Mouse (Mus musculus) kidney, embryonic 15.5 days (tissue): Measurements from ENCODE around the gene Ttc16. TPM values are rescaled to one million over a fixed set of nuclear protein-coding genes. Genes with fewer than 3 reads are reported as not detected.

Experiments
- ATAC-seq: fragments of 200-750 bp; cut with Nextera tagmentation; replicated peaks from 2 replicates; pipeline ENCODE4 v1.8.0; 2017; ENCODE audit warnings: moderate TSS enrichment; ENCODE audit not compliant: low FRiP score
- H3K27ac ChIP-seq: fragments of 300-500 bp; sonication (generic); 2 replicates; pipeline ENCODE4 v1.5.1; 2015; ENCODE audit warnings: mild to moderate bottlenecking, inconsistent platforms
- H3K27me3 ChIP-seq: fragments of 300-500 bp; sonication (generic); 2 replicates; pipeline ENCODE4 v1.6.1; 2015; ENCODE audit warnings: inconsistent platforms
- H3K36me3 ChIP-seq: fragments of 300-500 bp; sonication (generic); 2 replicates; pipeline ENCODE4 v1.6.1; 2015; ENCODE audit warnings: inconsistent platforms
- H3K4me1 ChIP-seq: fragments of 300-500 bp; sonication (generic); 2 replicates; pipeline ENCODE4 v1.6.1; 2015; ENCODE audit warnings: inconsistent platforms
- H3K4me2 ChIP-seq: fragments of 300-500 bp; sonication (generic); 2 replicates; pipeline ENCODE4 v1.6.1; 2015; ENCODE audit warnings: moderate library complexity, mild to moderate bottlenecking, inconsistent platforms
- H3K4me3 ChIP-seq: fragments of 300-500 bp; sonication (generic); replicated peaks from 2 replicates; pipeline ENCODE4 v1.5.1; 2015; ENCODE audit warnings: mild to moderate bottlenecking, inconsistent platforms
- H3K9ac ChIP-seq: fragments of 300-500 bp; sonication (generic); 2 replicates; pipeline ENCODE4 v1.6.1; 2015; ENCODE audit warnings: mild to moderate bottlenecking, inconsistent platforms
- H3K9me3 ChIP-seq: fragments of 300-500 bp; sonication (generic); replicated peaks from 2 replicates; pipeline ENCODE4 v1.6.1; 2016; ENCODE audit warnings: inconsistent platforms
- WGBS: fragments of 180-500 bp; shearing (Covaris S2); methylation state at CpG from one replicate; pipeline ENCODE4 v1.1.7; 2015; ENCODE audit warnings: mixed read lengths; 5-methylcytosine and 5-hydroxymethylcytosine counted together
- polyA plus RNA-seq: library from polyadenylated mRNA; unstranded; fragments of >200 nt; fragmentation: Nextera tagmentation; extraction: Ambion mirVana; gene quantifications from 2 replicates; pipeline ENCODE4 v1.2.1, GENCODE M21; 2015

The Ttc16 gene
- 0.15 and 0.25 TPM in 2 replicates for polyA plus RNA-seq

DNA sequence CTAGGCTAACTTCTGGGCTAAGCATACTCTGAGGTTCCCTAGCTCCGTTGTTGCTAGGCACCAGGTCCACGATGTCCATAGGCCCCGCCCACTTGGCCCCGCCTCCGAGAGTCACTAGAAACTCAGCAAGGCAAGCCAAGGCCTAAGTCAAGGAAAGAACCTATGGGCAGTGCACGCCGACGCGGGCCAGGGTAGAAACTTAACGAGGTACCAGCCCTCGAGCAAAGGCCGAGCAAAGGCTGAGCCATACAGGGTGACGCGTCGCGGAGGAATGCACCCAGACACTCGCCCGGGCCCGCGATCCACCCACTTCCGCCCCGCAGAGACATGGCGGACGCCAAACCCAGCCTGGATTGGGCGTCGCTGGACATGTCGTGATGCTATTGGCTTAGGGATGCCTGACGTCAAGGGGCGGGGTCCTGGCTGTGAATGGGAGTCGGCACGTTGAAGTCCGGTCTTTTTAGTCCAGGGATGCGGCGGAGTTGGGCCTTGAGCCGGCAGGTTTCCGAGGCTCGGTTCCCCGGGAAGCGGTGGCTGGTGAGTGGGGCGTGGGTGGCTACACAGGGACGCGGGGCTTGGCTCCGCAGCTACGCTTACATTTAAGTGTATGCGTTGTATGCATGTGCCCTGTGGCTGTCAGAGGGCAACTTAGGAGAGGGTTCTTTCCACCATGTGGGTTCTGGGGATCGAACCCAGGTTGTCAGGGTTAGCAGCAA, at the start of gene Ttc16, which contains the start of gene Ptrh1:
Gene Ttc16 (minus strand): TSS at position 275 of the 716 bp plus-strand sequence.
Gene Ptrh1 (plus strand): TSS at position 428 of the 716 bp plus-strand sequence.
- Histone ChIP-seq H3K36me3 (no peaks in the 10 kb centered on the region), H3K4me2 (peak within 1 kb of the TSS; percentile 87), H3K27ac (peak within 1 kb of the TSS; percentile 77), H3K4me3 (peak within 1 kb of the TSS; percentile 61), H3K9ac (peak within 1 kb of the TSS; percentile 38; the same call in 1 of the 2 replicates), H3K4me1 (peaks cover 15% of the 10 kb centered on the region), H3K9me3 (no peaks in the 10 kb centered on the region), H3K27me3 (no peaks in the 10 kb centered on the region)
- peak; percentile 97 for ATAC-seq
- under 1% methylated on average over 46 of the region's 46 CpGs for WGBS

DNA sequence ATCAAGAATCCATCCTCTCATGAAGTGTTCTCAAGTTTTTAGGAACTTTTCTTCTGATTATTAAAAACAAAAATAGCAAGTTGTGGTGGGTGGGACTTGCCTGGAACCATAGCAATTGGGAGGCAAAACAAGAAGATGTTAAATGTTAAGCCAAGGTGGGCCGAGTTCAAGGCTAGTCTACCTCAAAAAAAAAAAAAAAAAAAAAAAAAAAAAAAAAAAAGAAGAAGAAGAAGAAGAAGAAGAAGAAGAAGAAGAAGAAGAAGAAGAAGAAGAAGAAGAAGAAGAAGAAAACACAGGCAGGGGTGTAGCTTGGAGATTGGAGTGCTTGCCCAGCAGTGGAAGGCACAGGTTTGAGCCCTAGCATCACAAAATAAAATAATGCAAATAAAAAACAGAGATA, 49.3 kb upstream of the Ttc16 start:
- WGBS, result 88% methylated on average over 1 of the region's 1 CpGs
- ATAC-seq, result no peak

DNA sequence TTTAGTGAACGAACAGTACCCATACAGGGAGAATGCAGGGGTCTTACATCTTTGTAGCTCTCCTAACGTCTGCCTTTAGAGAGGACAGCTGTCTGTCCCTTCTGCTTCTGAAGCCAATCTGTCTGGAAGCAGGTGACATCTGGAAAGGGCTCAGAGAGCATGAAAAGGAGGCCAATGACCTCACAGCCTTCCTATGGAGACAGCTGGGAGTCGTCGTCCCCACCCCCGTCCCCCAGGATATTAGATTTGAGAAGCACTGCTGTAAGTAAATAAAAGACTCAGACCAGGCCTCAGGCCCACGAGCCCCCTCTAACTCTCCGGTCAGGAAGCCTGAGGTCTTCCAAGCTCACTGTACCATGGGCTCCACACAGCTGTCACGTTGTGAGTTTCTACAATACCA, 48.7 kb upstream of the Ttc16 start:
- 33% methylated on average over 8 of the region's 8 CpGs for WGBS
- ATAC-seq, result no peak
- Histone ChIP-seq H3K4me3 (no peak overlapping the region), H3K9me3 (no peaks in the 10 kb centered on the region), H3K27ac (peak overlapping the region; percentile 9; the same call in 1 of the 2 replicates), H3K4me2 (no peak overlapping the region), H3K36me3 (no peaks in the 10 kb centered on the region), H3K4me1 (peaks cover 23% of the 10 kb centered on the region), H3K9ac (no peak overlapping the region), H3K27me3 (no peaks in the 10 kb centered on the region)

More for the DNA sequence above, 49.3 kb upstream of the Ttc16 start:
- Histone ChIP-seq H3K9me3 (no peaks in the 10 kb centered on the region), H3K4me3 (no peak overlapping the region), H3K36me3 (no peaks in the 10 kb centered on the region), H3K4me1 (peaks cover 23% of the 10 kb centered on the region), H3K27me3 (no peaks in the 10 kb centered on the region), H3K9ac (no peak overlapping the region), H3K4me2 (no peak overlapping the region), H3K27ac (peak overlapping the region; percentile 9; the same call in 1 of the 2 replicates)

DNA sequence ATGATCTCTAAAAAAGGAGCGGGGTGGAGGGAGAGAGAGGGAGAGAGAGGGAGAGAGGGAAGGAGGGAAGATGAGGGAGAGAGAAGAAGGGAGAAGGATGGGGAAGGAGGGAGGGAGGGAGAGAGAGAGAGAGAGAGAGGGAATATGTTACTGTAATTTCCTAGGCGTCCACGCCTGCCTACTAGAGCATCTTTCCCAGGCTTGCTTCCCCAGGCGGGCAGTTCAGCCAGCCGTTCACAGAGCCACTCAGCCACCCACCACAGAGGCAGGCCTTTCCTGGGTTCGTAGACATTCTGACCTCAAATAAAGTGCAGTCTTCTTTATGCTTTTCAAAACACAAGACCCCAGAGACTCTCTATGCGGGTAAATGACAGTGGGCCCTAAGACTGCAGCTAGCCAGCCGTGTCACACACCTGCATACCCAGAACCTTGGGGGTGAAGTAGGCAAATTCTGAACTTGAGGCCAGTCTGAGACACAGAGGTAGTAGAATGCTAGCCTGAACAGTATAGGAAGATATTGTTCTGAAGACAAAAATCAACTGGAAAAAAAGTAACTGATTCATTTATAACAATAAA, 48.2 kb upstream of the Ttc16 start:
- WGBS, result 39% methylated on average over 8 of the region's 8 CpGs
- no peaks in the 10 kb centered on the region for H3K27me3 ChIP-seq
- H3K36me3 ChIP-seq, result no peaks in the 10 kb centered on the region
- H3K4me3 ChIP-seq, result no peak overlapping the region
- H3K4me1 ChIP-seq, result peaks cover 23% of the 10 kb centered on the region
- no peak overlapping the region for H3K9ac ChIP-seq
- no peak overlapping the region for H3K4me2 ChIP-seq
- H3K27ac ChIP-seq, result 0 out of 2 replicates have a peak overlapping the region, but pooled peaks have one; percentile 9
- H3K9me3 ChIP-seq, result no peaks in the 10 kb centered on the region
- no peak for ATAC-seq

DNA sequence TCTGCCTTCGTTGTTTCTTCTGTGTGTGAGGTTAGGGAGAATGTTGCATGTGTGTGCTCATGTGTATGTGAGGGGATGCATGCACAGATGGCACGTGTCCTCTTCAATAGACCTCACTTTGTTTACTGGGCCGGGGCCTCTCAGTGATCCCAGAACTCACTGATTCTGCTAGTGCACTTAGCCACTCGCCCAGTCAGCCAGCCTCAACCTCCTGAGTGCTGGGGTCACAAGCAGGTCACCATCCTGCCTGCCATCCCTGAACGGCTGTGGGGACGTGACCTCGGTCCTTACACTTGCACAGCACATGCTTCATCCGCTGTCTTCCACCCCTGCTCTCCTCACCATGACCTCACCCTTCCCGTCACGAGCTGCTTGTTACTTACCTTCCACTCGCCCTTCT, 47.7 kb upstream of the Ttc16 start:
- Histone ChIP-seq H3K27me3 (no peaks in the 10 kb centered on the region), H3K4me1 (peaks cover 23% of the 10 kb centered on the region), H3K9ac (no peak overlapping the region), H3K36me3 (no peaks in the 10 kb centered on the region), H3K27ac (no peak overlapping the region), H3K9me3 (no peaks in the 10 kb centered on the region), H3K4me3 (no peak overlapping the region), H3K4me2 (no peak overlapping the region)
- no peak for ATAC-seq
- WGBS, result 29% methylated on average over 11 of the region's 11 CpGs

DNA sequence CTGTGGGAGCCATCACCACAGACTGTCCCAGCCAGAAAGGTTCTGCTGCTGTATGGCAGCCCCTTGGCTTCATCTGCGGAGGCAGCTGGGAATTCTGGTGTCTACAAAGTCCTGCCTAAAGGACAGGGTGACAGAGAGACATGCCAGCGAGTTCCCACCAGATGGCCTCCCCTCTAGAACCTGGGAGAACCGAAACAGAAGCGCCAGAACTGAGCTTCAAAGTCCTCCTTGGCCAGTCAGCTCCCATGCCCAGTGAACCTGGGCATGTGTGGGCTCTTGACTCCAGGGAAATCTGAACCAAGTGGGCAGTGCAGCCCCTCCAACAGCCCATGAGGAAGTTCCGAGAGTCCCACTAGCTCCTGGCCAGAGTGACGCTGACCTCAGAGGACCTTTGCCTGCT, 47.2 kb upstream of the Ttc16 start:
- Histone ChIP-seq H3K4me3 (no peak overlapping the region), H3K27ac (no peak overlapping the region), H3K9me3 (no peaks in the 10 kb centered on the region), H3K9ac (no peak overlapping the region), H3K27me3 (no peaks in the 10 kb centered on the region), H3K4me1 (peaks cover 23% of the 10 kb centered on the region), H3K36me3 (no peaks in the 10 kb centered on the region), H3K4me2 (no peak overlapping the region)
- ATAC-seq, result no peak
- WGBS, result 68% methylated on average over 6 of the region's 6 CpGs

DNA sequence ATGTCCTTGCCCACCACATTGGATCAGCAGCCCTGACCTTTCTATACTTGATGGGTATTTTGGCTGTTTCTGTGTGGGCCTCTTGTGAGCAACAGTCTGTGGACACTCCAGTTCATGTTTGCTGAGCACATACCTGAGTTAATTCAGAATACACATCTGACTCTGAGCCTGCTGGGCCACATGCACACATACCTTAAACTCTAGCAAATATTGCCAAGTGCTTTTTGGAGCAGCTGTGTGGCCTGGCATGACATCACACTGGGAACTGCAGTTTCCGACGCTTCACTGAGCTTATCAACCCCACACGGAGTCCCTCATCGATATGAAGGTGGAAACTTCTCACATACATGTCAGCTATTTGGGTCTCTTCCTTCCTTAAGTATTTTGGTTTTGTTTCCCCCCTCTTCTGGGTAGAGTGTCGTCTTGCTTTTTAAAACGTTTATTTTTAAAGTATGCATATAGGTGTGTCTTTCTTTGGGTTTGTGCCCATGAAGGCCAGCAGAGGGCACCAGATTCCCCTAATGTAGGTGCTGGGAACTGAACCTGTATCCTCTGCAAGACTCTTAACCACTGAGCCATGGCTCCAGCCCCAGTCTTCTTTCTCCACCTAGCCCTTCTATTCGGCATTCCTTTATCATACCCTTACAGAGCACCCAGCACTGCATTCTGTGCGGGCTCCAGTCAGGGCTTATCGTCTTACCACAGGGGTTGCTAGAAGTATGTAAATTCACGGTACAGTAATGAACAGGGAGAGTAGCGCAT, 45.8 kb upstream of the Ttc16 start:
- Histone ChIP-seq H3K4me2 (no peak overlapping the region), H3K4me3 (no peak overlapping the region), H3K27ac (no peak overlapping the region), H3K9ac (no peak overlapping the region), H3K36me3 (no peaks in the 10 kb centered on the region), H3K4me1 (peaks cover 23% of the 10 kb centered on the region), H3K9me3 (no peaks in the 10 kb centered on the region), H3K27me3 (no peaks in the 10 kb centered on the region)
- WGBS, result 72% methylated on average over 11 of the region's 11 CpGs
- no peak for ATAC-seq

DNA sequence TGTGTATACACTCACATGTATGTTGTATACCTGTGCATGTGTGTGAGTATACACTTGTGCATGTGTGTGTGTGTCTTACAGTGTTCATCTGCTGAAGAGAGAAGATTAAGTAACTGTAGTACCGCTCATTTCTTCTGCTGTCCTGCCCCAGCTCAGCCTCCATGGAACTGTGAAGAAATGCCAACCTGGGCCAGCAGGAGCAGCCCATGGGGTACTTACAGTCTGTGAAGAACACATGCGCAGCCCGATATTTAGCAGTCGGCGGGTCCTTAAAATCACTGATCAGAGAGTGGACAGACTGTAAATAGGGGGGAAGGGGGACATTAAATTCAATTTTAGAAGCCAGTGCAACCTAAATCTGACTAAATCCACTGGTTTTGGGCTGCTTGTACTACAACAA, 42.8 kb upstream of the Ttc16 start:
- Histone ChIP-seq H3K36me3 (peaks cover 11% of the 10 kb centered on the region; the same call in 1 of the 2 replicates), H3K4me1 (peaks cover 9% of the 10 kb centered on the region), H3K27me3 (no peaks in the 10 kb centered on the region), H3K27ac (no peak overlapping the region), H3K4me3 (no peak overlapping the region), H3K9ac (no peak overlapping the region), H3K9me3 (no peaks in the 10 kb centered on the region), H3K4me2 (no peak overlapping the region)
- WGBS, result 96% methylated on average over 5 of the region's 5 CpGs
- ATAC-seq, result no peak

DNA sequence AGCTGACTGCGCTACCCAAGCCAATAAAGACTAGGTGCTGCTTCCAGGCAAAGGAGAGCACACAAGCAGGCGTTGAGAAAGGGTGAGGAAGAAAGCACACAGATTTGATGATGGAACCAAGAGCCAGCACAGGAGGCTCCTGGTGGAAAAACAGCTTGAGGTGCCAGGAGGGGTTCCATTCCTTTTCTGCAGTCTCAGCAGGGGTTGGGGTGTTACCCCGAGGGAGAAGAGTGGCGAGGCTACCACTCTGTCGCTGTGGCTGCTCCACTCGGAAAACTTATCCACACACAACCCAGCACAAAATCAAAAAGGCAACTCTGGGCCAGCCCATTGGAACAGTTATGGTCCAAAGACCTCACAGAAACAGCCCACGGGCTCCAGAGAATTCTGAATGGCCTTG, 42.2 kb upstream of the Ttc16 start:
- Histone ChIP-seq H3K9ac (no peak overlapping the region), H3K4me3 (no peak overlapping the region), H3K36me3 (peaks cover 11% of the 10 kb centered on the region; the same call in 1 of the 2 replicates), H3K4me1 (peaks cover 3% of the 10 kb centered on the region), H3K27ac (no peak overlapping the region), H3K27me3 (no peaks in the 10 kb centered on the region), H3K4me2 (no peak overlapping the region), H3K9me3 (no peaks in the 10 kb centered on the region)
- 75% methylated on average over 7 of the region's 7 CpGs for WGBS
- no peak for ATAC-seq

DNA sequence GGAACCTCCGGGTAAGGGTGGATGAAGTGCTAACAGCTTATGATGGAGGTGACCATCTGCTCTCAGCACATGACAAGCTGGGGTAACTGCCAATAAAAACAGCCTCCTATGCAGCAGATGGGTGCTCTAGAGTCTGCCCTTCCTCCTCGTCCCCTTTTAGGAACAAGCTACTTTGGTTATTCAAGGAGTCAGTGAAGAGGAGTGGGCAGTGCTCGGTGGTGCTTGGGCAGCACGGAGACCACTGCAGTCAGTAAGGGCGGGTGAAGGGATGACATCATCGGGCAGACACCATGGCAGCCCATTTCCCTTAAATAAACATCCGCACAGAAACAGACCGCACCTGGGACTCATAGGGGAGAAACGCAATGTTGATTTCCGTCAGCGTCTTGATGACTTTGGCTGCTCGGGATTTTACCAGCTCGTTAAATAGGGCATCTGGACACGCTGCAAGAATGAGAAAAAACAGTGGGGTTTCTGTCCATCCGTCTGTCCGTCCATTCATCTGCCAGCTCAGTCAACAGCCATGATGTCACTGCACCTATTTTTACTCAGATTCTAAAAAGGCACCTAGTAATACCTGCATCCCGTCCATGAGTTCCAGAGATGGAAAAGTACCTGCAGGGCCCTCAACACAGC, 41.6 kb upstream of the Ttc16 start:
- 60% methylated on average over 17 of the region's 17 CpGs for WGBS
- Histone ChIP-seq H3K9me3 (no peaks in the 10 kb centered on the region), H3K27ac (no peak overlapping the region), H3K9ac (no peak overlapping the region), H3K4me1 (no peaks in the 10 kb centered on the region; the same call in 1 of the 2 replicates), H3K4me2 (no peak overlapping the region), H3K27me3 (no peaks in the 10 kb centered on the region), H3K4me3 (no peak overlapping the region), H3K36me3 (peaks cover 11% of the 10 kb centered on the region; the same call in 1 of the 2 replicates)
- no peak for ATAC-seq

DNA sequence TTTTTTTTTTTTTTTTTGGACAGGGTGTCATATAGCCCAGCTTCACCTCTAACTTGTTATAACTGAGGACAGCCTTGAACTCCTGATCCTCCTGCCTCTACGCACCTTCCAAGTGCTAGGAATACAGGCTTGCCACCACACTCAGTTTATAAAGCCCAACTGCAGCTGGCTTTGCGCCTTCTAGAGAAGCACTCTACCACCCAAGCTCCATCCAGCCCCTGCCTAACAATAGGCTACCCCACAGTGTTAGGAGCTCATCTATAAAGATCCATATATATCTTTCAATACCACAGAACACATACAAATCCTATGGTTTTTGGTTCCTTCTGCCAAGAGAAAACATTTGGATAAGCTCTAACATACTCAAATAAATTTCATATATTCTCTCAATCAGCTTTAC, 41.1 kb upstream of the Ttc16 start:
- no peak overlapping the region for H3K9ac ChIP-seq
- peaks cover 11% of the 10 kb centered on the region; the same call in 1 of the 2 replicates for H3K36me3 ChIP-seq
- no peaks in the 10 kb centered on the region for H3K9me3 ChIP-seq
- 88% methylated on average over 2 of the region's 2 CpGs for WGBS
- no peaks in the 10 kb centered on the region for H3K27me3 ChIP-seq
- H3K4me3 ChIP-seq, result no peak overlapping the region
- H3K27ac ChIP-seq, result no peak overlapping the region
- H3K4me1 ChIP-seq, result peaks cover 3% of the 10 kb centered on the region; the same call in 1 of the 2 replicates
- ATAC-seq, result no peak
- no peak overlapping the region for H3K4me2 ChIP-seq
